Mouse (Mus musculus) E14TG2a.4 (cell line): ENCODE measurements around the gene Amh.

Experiments
- CTCF ChIP-seq: conservative IDR thresholded peaks from 2 replicates; pipeline ENCODE4 v1.5.1; 2014; ENCODE audit warnings: low read length
- NANOG ChIP-seq: IDR thresholded peaks from 2 replicates; pipeline ENCODE4 v1.6.1; 2014; ENCODE audit warnings: borderline replicate concordance, low read length, mixed read lengths

DNA sequence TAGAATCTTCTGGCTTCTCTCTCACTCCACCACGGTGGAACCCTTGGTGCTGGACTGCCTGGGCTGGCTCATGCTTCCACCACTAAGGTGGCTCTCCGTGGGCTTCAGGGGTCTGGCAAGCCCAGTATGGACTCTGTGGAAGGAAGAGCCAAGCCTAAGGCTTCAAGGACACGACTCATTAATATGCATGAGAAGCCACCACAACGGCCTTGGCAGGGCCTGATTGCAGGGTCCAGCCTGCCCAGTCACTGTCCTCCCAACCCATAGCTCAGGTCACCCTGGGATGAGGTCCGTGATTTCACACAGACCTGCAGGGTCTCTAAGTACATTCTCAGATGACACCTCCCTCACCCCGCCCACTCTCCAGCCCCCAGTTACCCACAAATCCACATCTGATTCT, 34.8 kb downstream of the Amh start:
- TF ChIP-seq CTCF (no peak), NANOG (no peak)
